Mouse (Mus musculus) lung, postnatal 4 days (tissue): ENCODE measurements around the gene Ebf1.
A peak's percentile ranks its signal among the peaks of the same experiment; 100 is the strongest.

ENCODE experiments used
- DNase-seq, 2 experiments: peaks; one replicate each; pipeline ENCODE4 v3.0.0; 2021

Gene Ebf1

GRCm38 (mm10) chr11:44705811-44706210, 88.7 kb downstream of the Ebf1 start:
- peak in 1 of 2 experiments; percentile 0 for DNase-seq

GRCm38 (mm10) chr11:44706386-44706785, 89.3 kb downstream of the Ebf1 start:
- peak in 1 of 2 experiments; percentile 3 for DNase-seq

GRCm38 (mm10) chr11:44707381-44708289, 90.5 kb downstream of the Ebf1 start:
- no peak for DNase-seq

GRCm38 (mm10) chr11:44708290-44708685, 91.2 kb downstream of the Ebf1 start:
- DNase-seq, result no peak

- no peak for DNase-seq
Observed at GRCm38 (mm10) chr11:44709073-44709618, 92.0 kb downstream of the Ebf1 start.

GRCm38 (mm10) chr11:44709869-44710460, 92.8 kb downstream of the Ebf1 start:
- no peak for DNase-seq

- DNase-seq, result no peak
Observed at GRCm38 (mm10) chr11:44710861-44711260, 93.7 kb downstream of the Ebf1 start.

- no peak for DNase-seq
Observed at GRCm38 (mm10) chr11:44714188-44714587, 97.1 kb downstream of the Ebf1 start.

- DNase-seq, result no peak
Observed at GRCm38 (mm10) chr11:44715776-44716175, 98.7 kb downstream of the Ebf1 start.

GRCm38 (mm10) chr11:44716928-44717327, 99.8 kb downstream of the Ebf1 start:
- no peak for DNase-seq

- DNase-seq, result no peak
Observed at GRCm38 (mm10) chr11:44717636-44718035, 100.5 kb downstream of the Ebf1 start.

- DNase-seq, result no peak
Observed at GRCm38 (mm10) chr11:44721976-44722375, 104.9 kb downstream of the Ebf1 start.

- no peak for DNase-seq
Observed at GRCm38 (mm10) chr11:44723950-44724502, 106.9 kb downstream of the Ebf1 start.

GRCm38 (mm10) chr11:44725732-44726131, 108.6 kb downstream of the Ebf1 start:
- DNase-seq, result no peak

GRCm38 (mm10) chr11:44727376-44727775, 110.3 kb downstream of the Ebf1 start:
- no peak for DNase-seq

- no peak for DNase-seq
Observed at GRCm38 (mm10) chr11:44727821-44728220, 110.7 kb downstream of the Ebf1 start.

GRCm38 (mm10) chr11:44728271-44728670, 111.2 kb downstream of the Ebf1 start:
- DNase-seq, result no peak

- DNase-seq, result no peak
Observed at GRCm38 (mm10) chr11:44729931-44730330, 112.8 kb downstream of the Ebf1 start.

GRCm38 (mm10) chr11:44731763-44732162, 114.6 kb downstream of the Ebf1 start:
- no peak for DNase-seq

- DNase-seq, result no peak
Observed at GRCm38 (mm10) chr11:44733276-44733675, 116.2 kb downstream of the Ebf1 start.

- no peak for DNase-seq
Observed at GRCm38 (mm10) chr11:44738046-44738445, 120.9 kb downstream of the Ebf1 start.

- DNase-seq, result no peak
Observed at GRCm38 (mm10) chr11:44738820-44739219, 121.7 kb downstream of the Ebf1 start.

GRCm38 (mm10) chr11:44740278-44741041, 123.3 kb downstream of the Ebf1 start:
- DNase-seq, result peak in 1 of 2 experiments; percentile 27
